19 mouse cellular contexts compared by ENCODE assay signal in genomic region chr5:21610996-21611395, GRCm38 (mm10). TPM values are rescaled to one million over a fixed set of nuclear protein-coding genes. Genes with fewer than 3 reads are reported as not detected.
"Had no signal": no experiment of that assay in that cellular context is flagged by ENCODE, and none has a peak within 500 bp of the region (broad histone marks: within the 10 kb centered on the region; RNA-seq: fewer than 3 reads in every experiment).

No protein-coding gene starts in this region.

- H3K27me3 ChIP-seq: lung, embryonic 15.5 days; midbrain, embryonic 12.5 days; neural tube, embryonic 13.5 days; neural tube, embryonic 15.5 days had no signal

- H3K4me1 ChIP-seq: lung, embryonic 15.5 days; midbrain, embryonic 10.5 days; midbrain, embryonic 12.5 days; neural tube, embryonic 13.5 days; neural tube, embryonic 15.5 days had no signal

- H3K27ac ChIP-seq: lung, embryonic 15.5 days; macrophage; midbrain, embryonic 10.5 days; midbrain, embryonic 12.5 days; neural tube, embryonic 13.5 days; neural tube, embryonic 15.5 days had no signal

- H3K9me3 ChIP-seq: lung, embryonic 15.5 days; midbrain, embryonic 10.5 days; midbrain, embryonic 12.5 days; neural tube, embryonic 13.5 days; neural tube, embryonic 15.5 days had no signal

- H3K9ac ChIP-seq: lung, embryonic 15.5 days; midbrain, embryonic 12.5 days; neural tube, embryonic 13.5 days; neural tube, embryonic 15.5 days had no signal

- H3K4me3 ChIP-seq: lung, embryonic 15.5 days; midbrain, embryonic 10.5 days; midbrain, embryonic 12.5 days; myocyte; neural tube, embryonic 13.5 days; neural tube, embryonic 15.5 days had no signal

- DNase-seq: lung, adult 18-20 months; lung, postnatal 14 days; lung, postnatal 36 days; midbrain, embryonic 14.5 days; right cerebral cortex, postnatal 14 days; thymus, adult 18-20 months; thymus, postnatal 14 days; thymus, postnatal 36 days had no signal

- H3K36me3 ChIP-seq: lung, embryonic 15.5 days; midbrain, embryonic 10.5 days; midbrain, embryonic 12.5 days; neural tube, embryonic 13.5 days; neural tube, embryonic 15.5 days had no signal

- ATAC-seq: lung, postnatal 0 days; midbrain, embryonic 16.5 days had no signal

RNA-seq across cellular contexts. Expression of gene Fbxl13, which starts 34.4 kb away (rescaled TPM):
- total RNA-seq: megakaryocyte, adult 5-6 weeks had no signal
- polyA plus RNA-seq: macrophage; neural tube, embryonic 11.5 days had no signal
